Mouse (Mus musculus): ENCODE data around the gene Fam71e1. TPM values are rescaled to one million over a fixed set of nuclear protein-coding genes. Genes with fewer than 3 reads are reported as not detected.

Fam71e1 gene
- 2.7 and 4.4 TPM in 2 replicates for polyA plus RNA-seq (2011; ENCODE audit: insufficient read length, low read depth, missing spikeins)

DNA sequence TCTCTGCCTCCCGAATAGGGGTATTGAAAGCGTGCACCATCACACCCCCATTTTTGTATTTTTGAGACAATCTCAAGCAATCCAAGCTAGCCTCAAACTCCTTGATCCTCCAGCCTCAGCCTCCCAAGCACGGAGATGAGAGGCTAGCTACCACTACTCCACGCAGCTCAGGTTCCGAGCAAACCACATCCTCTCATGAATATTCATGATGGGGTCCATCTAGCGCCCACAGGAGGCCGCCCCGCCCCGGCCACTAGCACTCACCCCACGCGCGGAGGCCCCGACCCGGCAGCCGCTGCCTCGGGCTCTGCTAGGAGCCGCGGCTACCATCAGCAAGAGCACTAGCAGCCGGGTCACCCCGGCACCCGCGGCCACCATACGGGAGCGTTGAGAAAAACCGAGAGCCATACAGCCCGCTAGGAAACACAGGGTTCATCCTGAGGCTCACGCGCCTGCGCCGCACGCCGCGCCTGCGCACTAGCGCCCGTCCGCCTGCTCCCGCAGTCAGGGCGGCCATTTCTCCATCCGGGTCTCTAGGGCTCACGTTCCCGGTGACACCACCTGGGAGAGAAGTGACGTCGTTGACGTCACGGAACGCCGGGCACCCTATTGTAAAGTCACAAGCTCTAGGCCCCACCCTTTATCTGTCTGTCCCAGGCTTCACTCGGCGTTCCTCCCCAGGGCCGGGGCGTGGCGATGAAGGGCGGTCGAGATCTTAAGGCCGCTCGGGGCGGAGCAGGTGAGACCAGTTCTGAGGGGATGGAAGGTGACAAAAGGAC is at the start of gene Fam71e1, which contains the start of gene Emc10:
Gene Fam71e1 (plus strand): TSS at position 590 of the 779 bp plus-strand sequence.
Gene Emc10 (minus strand): TSS at position 538 of the 779 bp plus-strand sequence.
- peak within 1 kb of the TSS; percentile 73 for H3K27ac ChIP-seq (ENCODE audit: insufficient read depth, low read length)
- no peak for TF ChIP-seq CTCF (IDR thresholded peaks at IDR 0.05; ENCODE audit: borderline replicate concordance, insufficient read depth, low read length)
- peak; percentile 74 for TF ChIP-seq POLR2A (IDR thresholded peaks at IDR 0.05; ENCODE audit: low read depth, low read length)
- peak within 1 kb of the TSS; percentile 78 for H3K4me3 ChIP-seq (ENCODE audit: insufficient read depth, low read length)
- peaks cover 6% of the 10 kb centered on the region; the same call in 1 of the 2 replicates for H3K4me1 ChIP-seq (ENCODE audit: control insufficient read depth, insufficient read depth, low read length)

DNA sequence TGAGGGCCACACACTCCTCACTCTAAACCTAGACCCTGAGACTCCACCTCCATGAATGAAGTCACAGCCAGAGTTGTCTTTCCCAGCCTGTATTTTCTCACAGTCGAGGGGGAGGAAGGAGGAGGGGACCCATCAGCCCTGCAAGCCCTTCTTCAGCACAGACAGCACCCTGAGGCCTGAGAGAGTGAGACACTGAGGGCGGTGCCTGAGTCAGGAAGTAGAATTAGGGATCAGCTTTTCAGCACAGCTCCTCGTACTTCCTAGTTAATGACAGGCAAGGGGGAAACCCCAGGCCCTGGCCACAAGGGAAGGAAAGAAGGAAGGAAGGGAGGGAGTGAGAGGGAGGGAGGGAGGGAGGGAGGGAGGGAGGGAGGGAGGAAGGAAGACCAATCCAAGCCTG is 43.1 kb upstream of the Fam71e1 start:
- H3K27ac ChIP-seq (ENCODE audit: insufficient read depth, low read length): no peak overlapping the region
- no peak for TF ChIP-seq CTCF (IDR thresholded peaks at IDR 0.05; ENCODE audit: borderline replicate concordance, insufficient read depth, low read length)
- TF ChIP-seq POLR2A (IDR thresholded peaks at IDR 0.05; ENCODE audit: low read depth, low read length): no peak
- no peaks in the 10 kb centered on the region for H3K4me1 ChIP-seq (ENCODE audit: control insufficient read depth, insufficient read depth, low read length)
- no peak overlapping the region for H3K4me3 ChIP-seq (ENCODE audit: insufficient read depth, low read length)

DNA sequence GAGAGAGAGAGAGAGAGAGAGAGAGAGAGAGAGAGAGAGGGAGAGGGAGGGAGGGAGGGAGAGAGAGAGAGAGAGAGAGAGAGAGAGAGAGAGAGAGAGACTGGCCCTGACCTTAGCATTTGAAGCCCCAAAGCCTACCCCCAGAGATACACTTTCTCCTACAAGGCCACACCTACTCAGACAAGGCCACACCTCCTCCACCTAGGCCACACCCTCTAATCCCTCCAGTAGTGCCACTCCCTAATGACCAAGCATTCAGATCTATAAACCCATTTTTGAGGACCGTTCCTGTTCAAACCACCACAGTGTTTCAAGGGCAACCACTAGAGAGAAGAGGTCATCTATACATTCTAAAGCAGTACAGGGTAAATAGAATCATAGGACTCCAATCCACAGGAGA is 40.1 kb upstream of the Fam71e1 start:
- no peak for TF ChIP-seq POLR2A (IDR thresholded peaks at IDR 0.05; ENCODE audit: low read depth, low read length)
- TF ChIP-seq CTCF (IDR thresholded peaks at IDR 0.05; ENCODE audit: borderline replicate concordance, insufficient read depth, low read length): no peak
- Histone ChIP-seq H3K4me3 (ENCODE audit: insufficient read depth, low read length) (no peak overlapping the region), H3K27ac (ENCODE audit: insufficient read depth, low read length) (no peak overlapping the region), H3K4me1 (ENCODE audit: control insufficient read depth, insufficient read depth, low read length) (no peaks in the 10 kb centered on the region)

- no peak overlapping the region for H3K27ac ChIP-seq (ENCODE audit: insufficient read depth, low read length)
- no peak overlapping the region for H3K4me3 ChIP-seq (ENCODE audit: insufficient read depth, low read length)
- no peaks in the 10 kb centered on the region for H3K4me1 ChIP-seq (ENCODE audit: control insufficient read depth, insufficient read depth, low read length)
- TF ChIP-seq CTCF (IDR thresholded peaks at IDR 0.05; ENCODE audit: borderline replicate concordance, insufficient read depth, low read length) (no peak), POLR2A (IDR thresholded peaks at IDR 0.05; ENCODE audit: low read depth, low read length) (no peak)
Observed at GRCm38 (mm10) chr7:44460067-44460466, 36.3 kb upstream of the Fam71e1 start.

- Histone ChIP-seq H3K27ac (ENCODE audit: insufficient read depth, low read length) (no peak overlapping the region), H3K4me3 (ENCODE audit: insufficient read depth, low read length) (no peak overlapping the region), H3K4me1 (ENCODE audit: control insufficient read depth, insufficient read depth, low read length) (no peaks in the 10 kb centered on the region)
- TF ChIP-seq CTCF (IDR thresholded peaks at IDR 0.05; ENCODE audit: borderline replicate concordance, insufficient read depth, low read length) (no peak), POLR2A (IDR thresholded peaks at IDR 0.05; ENCODE audit: low read depth, low read length) (no peak)
Observed at GRCm38 (mm10) chr7:44460767-44461502, 35.4 kb upstream of the Fam71e1 start.

GRCm38 (mm10) chr7:44461503-44462217 is 34.7 kb upstream of the Fam71e1 start:
- H3K4me1 ChIP-seq (ENCODE audit: control insufficient read depth, insufficient read depth, low read length): no peaks in the 10 kb centered on the region
- no peak overlapping the region for H3K4me3 ChIP-seq (ENCODE audit: insufficient read depth, low read length)
- no peak overlapping the region for H3K27ac ChIP-seq (ENCODE audit: insufficient read depth, low read length)
- TF ChIP-seq CTCF (IDR thresholded peaks at IDR 0.05; ENCODE audit: borderline replicate concordance, insufficient read depth, low read length): no peak

- no peak overlapping the region for H3K4me3 ChIP-seq (ENCODE audit: insufficient read depth, low read length)
- no peak overlapping the region for H3K27ac ChIP-seq (ENCODE audit: insufficient read depth, low read length)
- no peaks in the 10 kb centered on the region for H3K4me1 ChIP-seq (ENCODE audit: control insufficient read depth, insufficient read depth, low read length)
- TF ChIP-seq POLR2A (IDR thresholded peaks at IDR 0.05; ENCODE audit: low read depth, low read length) (no peak), CTCF (IDR thresholded peaks at IDR 0.05; ENCODE audit: borderline replicate concordance, insufficient read depth, low read length) (no peak)
Observed at GRCm38 (mm10) chr7:44462218-44463055, 33.9 kb upstream of the Fam71e1 start.

DNA sequence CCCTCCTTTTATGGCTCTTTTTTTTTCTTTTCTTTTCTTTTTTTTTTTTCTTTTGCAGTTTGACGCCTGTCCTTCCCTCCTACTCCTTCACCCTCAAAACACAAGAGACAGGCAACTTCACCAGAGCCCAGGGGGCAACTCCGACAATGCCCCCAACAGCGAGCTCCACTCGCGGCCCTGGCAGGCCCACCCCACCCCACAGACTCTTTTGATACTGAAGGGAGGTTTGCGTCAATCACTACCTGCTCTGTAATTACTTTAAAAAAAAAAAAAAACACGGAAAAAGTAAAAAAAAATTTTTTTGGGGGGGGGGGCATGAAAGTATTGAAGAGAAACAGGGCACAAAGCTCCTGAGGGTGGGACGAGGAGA is 33.3 kb upstream of the Fam71e1 start:
- no peaks in the 10 kb centered on the region for H3K4me1 ChIP-seq (ENCODE audit: control insufficient read depth, insufficient read depth, low read length)
- TF ChIP-seq POLR2A (IDR thresholded peaks at IDR 0.05; ENCODE audit: low read depth, low read length) (no peak), CTCF (IDR thresholded peaks at IDR 0.05; ENCODE audit: borderline replicate concordance, insufficient read depth, low read length) (no peak)
- no peak overlapping the region for H3K4me3 ChIP-seq (ENCODE audit: insufficient read depth, low read length)
- no peak overlapping the region for H3K27ac ChIP-seq (ENCODE audit: insufficient read depth, low read length)

Measured in embryonic fibroblast, embryonic 13.5 days (primary cell).